Mouse (Mus musculus) Muller cell, postnatal 12 days (primary cell): ENCODE measurements around the gene Ly86.

Experiments
- DNase-seq: peaks from one replicate; pipeline ENCODE4 v3.0.0-alpha.2; 2015; ENCODE audit errors: inconsistent ontology term

Gene Ly86

DNA sequence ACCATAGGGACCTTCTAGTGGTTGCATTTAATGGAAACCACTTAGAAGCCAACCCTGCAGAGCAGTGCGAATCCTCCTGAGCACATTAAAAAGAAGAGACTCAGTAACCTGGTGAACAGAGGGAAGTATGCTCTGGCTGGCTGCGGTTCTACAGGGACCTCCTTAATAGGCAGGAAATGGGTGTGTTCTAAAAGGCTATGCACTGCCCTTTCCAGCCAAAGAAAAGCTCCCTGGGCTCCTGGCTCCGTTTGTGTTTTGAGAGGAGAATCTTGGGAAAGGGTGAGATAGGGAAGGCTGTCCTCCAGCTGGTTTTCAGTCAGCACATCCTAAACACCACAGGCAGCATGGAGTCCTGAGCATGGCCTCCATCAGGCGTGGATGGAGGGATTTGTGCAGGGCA lies 8.9 kb downstream of the Ly86 start:
- DNase-seq, result no peak

DNA sequence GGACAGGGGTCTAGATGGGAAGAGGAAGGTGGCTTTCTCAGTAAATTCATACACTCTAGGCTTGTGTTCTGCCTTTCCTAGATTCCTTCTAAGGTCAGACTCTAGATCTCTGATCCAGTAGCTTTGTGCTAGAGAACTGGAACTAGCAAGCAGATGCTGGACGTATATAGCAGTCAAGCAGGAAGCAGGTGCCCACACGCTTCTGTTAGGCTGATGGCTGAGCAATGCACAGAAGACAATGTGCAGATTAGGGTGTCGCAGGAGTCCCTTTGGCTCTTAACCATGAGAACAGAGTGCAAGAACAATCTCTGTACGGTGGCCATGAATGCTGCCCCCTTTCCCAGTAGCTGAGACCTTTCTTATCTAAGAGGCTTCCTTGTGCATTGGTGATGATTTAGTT lies 9.4 kb downstream of the Ly86 start:
- DNase-seq, result no peak

DNA sequence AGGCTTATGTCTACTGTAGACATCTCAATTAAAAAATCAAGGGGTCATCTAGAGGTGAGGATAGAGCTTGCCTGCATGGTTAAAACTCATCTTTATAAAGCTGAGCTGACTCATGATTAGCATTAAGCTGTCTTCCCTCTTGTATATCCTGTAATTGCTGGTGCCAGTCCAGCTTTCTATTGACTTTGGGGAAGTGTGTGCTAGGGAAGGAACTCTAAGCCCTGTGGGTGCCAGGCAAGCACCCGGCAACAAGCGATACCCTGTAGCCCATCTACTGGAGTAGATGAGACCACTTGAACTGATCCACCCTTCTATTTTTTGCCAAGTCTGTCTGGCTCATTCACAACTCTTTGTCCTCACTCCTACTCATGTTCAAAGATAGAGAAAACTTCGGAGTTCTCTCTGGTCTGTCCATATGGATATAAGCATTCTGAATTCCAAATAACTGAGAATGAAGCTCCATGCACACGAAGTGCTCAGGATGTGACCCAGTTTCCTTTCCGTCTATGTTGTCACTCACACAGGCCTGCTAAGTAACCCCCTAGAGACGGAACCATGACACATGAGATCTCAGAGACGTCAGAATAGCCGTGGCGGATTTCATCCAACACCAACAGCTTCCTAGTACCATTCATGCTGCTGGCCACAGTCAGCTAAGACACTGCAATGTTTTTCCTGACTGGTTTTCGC lies 10.8 kb downstream of the Ly86 start:
- DNase-seq, result no peak

DNA sequence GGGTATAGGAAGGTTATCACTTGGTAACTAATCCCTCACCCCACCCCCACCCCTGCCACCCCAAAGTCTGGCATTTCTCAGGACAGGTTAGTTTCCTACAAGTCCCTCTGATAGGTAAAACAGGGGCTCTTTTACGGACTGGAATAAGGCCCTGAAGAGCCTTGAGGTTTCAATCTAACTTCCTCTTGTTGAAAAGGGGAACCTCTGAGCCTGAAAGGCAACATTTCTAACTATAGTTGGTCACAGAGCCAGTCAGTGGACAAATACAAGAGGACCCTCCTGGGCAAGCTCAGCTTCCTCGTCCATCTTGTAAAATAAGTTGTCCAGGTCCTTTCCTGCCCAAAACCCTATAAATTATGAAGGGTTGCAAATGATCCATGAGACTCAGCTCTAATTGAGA lies 11.5 kb downstream of the Ly86 start:
- no peak for DNase-seq

DNA sequence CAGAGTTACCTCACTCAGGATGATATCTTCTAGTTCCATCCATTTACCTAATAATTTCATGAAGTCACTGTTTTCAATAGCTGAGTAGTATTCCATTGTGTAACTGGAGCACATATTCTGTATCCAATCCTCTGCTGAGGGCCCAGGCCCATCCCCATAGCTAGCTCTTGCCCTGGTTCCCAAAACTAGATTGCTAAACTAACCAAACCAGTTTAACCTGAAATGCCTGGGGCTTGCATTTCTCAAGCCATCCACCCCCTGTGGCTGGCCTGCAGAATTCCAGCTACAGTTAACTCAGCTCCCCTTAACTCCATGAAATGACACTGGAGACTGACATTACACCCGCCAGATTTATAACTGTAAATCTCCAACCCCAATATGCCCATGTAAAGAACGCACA lies 13.1 kb downstream of the Ly86 start:
- DNase-seq, result no peak

DNA sequence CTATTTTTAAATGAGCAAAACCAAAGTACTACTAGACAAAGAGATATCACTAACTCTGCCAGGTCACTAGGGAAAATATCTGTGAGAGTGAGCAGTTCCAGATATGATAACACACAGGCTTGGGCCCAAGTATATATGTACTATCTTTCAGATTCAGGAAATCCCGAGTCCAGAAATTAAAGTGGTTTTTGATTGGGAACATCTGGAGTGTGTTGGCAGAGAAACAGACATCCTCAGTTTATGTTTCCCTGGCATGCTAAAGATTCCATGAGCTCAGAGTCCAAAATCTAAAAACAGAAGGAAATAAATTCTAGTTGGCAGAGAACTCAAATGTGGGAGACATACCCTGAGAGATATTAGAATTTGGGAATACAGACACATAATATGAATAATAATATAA lies 16.2 kb downstream of the Ly86 start:
- DNase-seq, result no peak

DNA sequence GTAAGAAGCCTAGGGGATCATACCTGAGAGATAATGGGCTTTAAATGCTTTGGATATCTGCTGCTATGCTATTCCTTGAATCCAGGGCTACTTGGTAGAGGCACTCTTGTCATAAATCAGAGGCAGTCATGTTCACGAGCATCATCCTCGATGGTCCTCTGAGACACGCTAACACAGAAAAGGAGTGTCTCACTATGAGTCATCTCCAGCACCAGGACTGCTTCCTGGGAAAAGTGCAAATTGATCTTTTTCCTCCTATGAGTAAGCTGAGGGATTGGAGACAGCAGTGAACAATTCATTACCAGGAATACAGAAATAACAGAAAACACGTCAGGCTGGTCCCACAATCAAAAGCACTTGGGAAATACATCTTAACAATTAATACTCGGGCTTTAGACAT lies 19.3 kb downstream of the Ly86 start:
- DNase-seq, result no peak

DNA sequence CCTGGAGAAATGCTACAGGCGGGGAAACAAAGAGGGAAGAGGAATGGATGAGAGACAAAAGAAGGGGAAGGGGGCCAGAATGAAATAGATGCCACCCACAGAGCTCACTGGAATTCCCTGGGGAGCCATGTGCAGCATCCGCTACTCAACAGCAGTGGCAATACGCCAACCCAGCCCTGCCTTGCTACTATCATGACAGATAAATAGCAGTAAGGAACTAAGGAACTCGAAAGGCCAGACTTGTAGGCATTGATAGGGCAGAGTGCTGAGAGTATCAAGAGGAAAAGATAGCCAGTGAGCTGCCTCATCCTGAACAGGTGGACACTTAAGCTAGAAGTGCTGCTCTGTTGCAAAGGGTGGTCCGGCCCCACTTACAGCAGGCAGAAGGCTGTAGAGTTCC lies 31.4 kb downstream of the Ly86 start:
- peak; percentile 9 for DNase-seq

DNA sequence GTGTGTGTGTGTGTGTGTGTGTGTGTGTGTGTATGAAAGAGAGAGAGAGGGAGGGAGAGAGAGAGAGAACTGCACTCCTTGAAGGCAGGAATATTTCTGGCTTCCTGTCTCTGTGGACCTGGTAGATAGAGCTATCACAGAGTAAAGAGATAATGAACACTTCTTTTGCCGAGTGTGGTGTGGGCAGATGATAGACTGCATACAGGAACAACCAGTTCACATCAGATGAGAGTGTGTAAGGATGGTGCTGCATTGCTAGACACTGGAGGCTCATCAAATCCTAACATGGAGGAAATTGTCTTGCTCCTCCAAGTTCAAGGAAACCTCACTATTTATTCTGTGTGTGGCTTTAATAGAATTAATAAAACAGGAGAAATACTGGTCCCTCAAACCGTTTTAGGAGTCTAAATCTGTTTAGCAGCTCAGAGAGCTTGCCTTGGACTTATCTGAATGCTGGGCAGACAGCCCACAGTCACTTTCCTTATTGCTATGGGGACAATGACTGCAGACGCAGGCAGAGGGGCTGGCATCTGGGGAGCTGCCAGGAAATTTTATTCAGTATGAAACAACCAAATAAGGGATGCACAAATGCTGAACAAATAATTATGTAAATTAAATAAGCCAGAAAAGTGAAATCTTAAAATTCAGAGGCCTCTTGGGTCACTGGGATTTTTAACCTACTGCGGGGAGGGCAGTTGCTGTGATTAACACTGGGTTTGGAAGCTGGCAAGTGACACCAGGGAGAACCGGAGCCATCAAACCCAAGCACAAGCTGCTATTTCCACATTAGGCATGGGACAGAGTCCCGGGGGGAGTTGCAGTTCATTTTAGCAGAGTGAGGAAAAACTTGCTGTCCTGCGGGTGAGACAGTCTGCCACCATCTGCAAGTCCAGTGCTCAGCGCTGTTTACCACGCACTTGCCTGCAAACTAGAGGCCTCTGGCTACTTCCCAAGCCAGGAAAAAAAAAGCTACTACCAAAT lies 43.5 kb downstream of the Ly86 start:
- DNase-seq, result peak; percentile 50

DNA sequence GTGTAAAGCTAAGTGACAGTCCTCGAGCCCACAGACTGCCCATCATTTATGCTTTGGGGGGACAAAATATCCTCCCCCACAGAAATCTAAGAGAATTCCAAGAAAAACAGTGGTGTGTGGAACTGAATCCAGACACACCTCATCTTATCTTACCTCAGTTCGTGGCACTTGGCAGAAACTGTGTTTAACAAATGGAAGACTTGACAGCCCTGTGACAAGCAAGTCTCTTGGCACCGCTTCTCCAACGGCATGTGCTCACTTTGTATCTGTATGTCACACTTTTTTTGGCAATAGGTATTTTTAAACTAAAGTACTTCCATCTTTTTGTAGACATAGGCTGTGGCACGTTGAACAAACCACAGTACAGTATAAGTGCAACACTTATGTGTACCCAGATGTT lies 44.3 kb downstream of the Ly86 start:
- DNase-seq, result no peak

DNA sequence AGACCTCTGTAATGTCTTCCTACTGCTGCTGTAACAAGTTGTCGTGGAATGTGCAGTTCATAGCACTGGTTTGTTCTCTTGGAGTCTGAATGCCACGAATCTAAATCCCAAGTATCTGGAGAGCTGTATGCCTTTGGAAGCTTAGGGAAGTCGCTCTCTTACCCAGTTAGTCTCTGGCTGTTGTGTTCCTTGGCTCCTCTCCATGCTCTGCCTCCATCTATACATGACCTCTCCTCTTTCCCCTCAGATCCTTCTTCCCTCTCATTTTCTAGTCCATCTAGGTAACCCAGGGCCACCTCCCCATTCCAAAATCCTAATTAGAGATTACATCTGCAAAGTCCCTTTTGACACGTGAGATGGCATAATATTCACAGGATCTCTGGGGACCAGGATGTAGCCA lies 53.8 kb downstream of the Ly86 start:
- no peak for DNase-seq

DNA sequence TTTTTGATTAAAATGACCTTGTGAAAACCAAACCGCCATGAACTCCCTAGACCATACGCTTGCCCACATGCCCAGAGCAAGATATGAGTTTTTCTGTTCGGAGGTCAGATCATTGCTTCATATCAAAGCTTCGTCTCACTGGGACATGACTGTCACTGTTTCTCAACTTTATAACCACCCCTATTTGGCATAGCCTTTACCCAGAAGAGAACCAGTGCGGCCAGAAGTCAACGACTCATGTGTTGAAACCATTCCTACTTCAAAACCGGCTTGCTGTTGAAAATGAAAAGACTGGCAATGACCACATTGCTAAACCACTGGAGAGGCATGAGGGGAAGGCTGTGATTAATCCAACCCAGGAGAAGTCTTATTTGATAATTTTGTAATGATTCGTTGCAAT lies 54.3 kb downstream of the Ly86 start:
- no peak for DNase-seq

DNA sequence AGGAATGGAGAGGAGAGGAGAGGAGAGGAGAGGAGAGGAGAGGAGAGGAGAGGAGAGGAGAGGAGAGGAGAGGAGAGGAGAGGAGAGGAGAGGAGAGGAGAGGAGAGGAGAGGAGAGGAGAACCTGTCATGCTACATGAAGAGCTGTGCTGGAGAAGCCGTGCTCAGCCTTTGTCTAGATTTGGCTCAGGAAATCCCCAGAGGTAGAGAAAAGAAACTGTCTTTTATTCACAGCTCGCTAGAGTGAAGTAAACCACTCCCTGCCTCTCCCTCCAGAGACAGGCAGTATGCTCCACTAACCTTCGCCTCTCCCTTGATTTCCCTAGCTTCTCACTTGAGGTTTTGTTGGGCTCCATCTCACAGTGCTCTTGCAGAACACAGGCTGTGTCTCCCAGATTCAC lies 57.4 kb downstream of the Ly86 start:
- no peak for DNase-seq

DNA sequence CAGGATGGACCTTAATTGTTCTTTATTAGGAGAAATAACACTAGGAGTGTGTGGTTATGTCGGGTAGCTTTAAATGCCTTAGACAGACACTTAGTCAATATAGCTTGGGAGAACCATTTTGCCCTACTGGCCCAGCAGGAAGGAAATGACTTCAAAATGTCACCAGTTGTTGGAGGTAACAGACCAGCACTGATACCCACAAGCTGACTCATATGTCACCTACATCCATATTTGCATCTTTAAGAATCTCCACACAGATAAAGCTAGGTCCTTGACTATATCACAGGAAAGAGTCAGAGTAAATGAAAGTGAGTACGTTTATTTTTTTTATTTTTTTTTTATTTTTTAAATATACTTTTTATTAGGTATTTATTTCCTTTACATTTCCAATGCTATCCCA lies 58.7 kb downstream of the Ly86 start:
- DNase-seq, result no peak

DNA sequence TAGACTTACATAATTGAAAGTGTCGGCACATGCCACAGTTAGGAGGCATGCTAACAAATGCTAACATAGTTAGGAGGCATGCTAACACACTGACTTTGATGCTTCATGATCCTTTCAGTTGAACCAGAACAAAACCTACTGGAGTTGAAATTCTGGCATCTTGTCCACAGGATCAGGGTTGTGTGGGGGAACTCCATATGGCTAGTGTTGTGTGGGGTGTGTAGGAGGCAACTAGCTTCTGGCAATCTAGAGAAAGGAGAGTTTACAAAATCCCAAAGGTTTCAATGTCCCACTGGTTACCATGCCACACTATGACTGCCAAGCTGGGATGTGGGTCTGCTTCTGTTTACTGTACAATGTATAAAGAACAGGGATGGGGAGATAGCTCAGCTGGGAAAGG lies 70.7 kb downstream of the Ly86 start:
- DNase-seq, result no peak

DNA sequence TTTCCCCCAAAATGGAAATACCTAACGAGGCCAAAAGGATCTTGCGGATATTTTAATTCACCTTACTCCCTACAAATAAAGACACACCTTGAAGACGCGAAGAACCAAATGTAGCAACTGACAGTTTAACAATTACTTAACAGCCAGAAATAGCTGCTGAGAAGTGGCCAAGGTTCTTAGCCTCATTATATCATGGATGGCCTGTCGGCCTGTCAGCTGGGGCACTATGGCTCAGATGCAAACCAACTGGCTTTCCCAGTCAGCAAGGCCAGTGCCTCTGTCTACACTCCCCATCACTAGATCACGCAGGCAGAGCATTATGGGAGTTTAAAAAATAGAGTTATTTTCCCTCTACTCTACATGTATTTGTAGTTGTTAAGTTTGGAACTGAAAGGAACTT lies 78.4 kb downstream of the Ly86 start:
- DNase-seq, result no peak

DNA sequence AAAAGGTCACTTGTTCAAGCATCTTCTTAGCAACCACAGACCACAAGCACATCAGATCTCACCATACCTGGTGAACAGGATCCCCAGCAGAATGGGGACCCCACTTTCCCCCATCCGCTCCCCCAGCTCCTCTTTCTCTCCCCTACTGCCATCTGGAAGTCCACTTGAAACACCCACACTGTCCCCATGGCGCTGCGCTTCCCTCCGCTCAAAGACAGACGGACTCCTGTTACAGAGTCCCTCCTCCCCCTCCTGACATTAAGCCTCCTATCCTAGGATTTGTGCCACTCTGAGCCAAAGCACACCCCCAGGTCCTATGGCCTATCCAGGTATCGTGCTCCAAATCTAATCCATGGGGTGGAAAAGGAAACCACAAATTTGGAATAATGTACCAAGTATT lies 79.9 kb downstream of the Ly86 start:
- no peak for DNase-seq

DNA sequence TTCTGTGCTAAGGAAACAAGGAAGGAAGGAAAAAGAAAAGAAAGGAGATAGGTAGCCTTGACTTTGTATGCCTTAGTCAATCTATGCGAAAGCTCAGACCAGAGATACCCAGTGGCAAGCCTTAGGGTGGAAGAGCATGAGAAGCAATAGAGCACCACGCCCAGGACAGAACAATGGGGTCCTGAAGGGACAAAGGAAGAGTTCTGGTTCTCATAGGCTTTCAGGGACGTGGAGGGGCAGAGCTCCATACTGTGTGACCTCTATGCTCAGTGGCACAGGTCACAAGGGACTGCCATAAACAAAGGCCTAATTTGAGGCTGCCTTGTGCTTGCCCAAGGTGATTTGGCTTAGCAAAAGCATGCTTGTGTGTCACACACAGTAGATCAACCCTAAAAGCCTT lies 80.4 kb downstream of the Ly86 start:
- no peak for DNase-seq

DNA sequence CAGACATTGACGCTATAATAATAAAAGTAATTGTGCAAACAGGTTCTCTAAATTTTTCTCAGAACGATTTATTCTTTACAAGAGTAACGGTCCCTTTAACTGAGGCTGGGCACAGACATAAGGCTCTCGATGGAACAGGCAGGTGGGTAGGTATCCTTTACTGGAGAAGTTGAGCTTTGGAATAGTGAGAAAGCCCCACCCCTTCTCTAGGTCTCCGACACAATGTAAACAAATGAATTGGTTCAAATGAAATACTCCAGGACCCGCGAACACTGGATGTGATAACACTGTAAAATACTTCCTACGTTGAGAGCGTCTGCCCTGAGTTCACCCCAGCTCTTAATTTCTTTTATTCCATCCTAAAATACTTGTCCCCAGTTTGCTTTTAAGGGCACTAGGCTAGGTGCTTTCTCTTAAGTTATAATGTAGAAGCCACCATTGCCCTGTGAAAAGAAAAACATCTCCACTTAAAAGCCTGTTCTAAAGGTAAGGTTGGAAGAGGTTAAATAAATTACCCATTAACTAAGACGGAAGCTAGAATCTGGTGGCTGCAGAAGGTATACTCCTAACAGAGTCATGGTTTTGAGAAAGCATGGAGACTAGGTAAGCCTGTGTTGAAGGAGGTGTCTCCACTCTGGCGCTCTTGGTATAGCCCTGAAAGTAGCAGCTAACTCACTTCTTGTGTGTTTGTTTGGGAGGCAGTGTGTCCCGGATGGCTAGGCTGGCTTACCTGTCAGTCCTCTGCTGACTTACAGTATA lies 81.7 kb downstream of the Ly86 start:
- DNase-seq, result no peak

DNA sequence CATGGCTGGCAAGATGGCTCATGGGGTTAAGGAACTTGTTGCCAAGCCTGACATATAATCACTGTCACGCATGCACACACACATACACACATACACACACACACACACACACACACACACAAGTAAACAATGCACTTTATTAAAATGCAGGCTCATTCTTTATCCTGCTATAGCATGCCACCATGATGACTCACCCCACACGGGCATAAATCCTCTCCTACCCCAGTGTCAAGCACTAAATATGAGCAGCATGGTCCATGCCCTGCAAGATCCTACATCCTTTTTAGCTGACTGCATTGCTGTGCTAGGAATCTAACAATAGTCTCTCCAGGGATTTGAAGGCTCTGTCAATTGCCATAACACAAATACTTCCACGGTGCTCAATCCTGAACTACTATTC lies 83.5 kb downstream of the Ly86 start:
- DNase-seq, result no peak

DNA sequence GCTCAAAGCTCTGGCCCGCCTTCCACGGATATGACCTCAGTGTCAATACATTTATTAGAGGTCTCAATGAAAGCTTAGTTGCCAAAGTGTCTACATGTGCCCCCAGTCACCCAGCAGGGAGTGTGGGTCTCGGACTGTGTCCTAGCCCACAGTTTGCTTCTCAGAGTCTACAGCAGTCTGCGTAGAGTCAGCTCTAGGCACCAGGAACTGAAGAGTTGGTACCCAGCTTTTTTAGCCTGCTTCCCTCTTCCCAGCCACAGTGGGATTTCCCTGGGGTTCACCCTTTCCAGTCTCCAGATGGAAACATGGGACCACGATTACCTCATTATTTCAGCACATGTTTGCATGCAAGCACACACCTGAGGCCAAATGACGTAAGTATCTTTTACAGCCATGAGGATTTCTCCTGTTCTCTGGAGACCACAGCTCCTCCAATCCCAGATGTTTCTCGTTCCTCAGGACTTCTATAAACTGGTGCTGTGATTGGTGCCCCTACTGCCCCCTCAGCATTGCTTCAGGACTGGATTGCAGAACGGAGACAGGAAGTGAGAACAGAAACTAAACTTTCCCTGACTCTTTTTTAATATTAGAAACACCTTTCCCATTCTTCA lies 84.8 kb downstream of the Ly86 start:
- no peak for DNase-seq

DNA sequence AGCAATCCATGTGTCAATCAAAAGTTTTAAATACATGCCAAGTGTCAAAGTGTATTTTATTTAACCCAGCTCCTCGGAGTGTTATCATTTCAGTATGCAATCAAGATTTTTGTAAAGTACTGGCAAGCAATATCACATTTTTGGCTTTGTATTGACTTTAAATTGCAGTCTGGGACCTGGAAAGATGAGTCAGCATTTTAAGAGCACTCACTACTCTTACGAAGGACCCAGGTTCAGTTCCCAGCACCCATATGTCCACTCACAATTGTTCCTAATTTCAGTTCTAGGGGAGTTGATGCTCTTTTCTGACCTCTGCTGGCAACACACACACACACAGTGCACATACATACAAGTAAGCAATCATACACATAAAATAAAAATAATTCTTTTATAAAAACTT lies 86.7 kb downstream of the Ly86 start:
- no peak for DNase-seq
